Mouse (Mus musculus): ENCODE data around the gene Card19.

Gene Card19

GRCm38 (mm10) chr13:49171729-49172128 is 44.1 kb downstream of the Card19 start:
- no peak for DNase-seq (ENCODE audit: low read depth, low spot score)

- DNase-seq (ENCODE audit: low read depth, low spot score), result no peak
These were observed 45.2 kb downstream of the Card19 start for GRCm38 (mm10) chr13:49170623-49171022.

- peak; percentile 76 for DNase-seq (ENCODE audit: low read depth, low spot score)
These were observed 46.2 kb downstream of the Card19 start for GRCm38 (mm10) chr13:49169448-49170207.

GRCm38 (mm10) chr13:49167081-49167480 is 48.8 kb downstream of the Card19 start:
- no peak for DNase-seq (ENCODE audit: low read depth, low spot score)

- DNase-seq (ENCODE audit: low read depth, low spot score), result no peak
These were observed 52.2 kb downstream of the Card19 start for GRCm38 (mm10) chr13:49163645-49164044.

GRCm38 (mm10) chr13:49162722-49163121 is 53.1 kb downstream of the Card19 start:
- no peak for DNase-seq (ENCODE audit: low read depth, low spot score)

- no peak for DNase-seq (ENCODE audit: low read depth, low spot score)
These were observed 54.6 kb downstream of the Card19 start for GRCm38 (mm10) chr13:49161236-49161635.

- DNase-seq (ENCODE audit: low read depth, low spot score), result peak; percentile 28
These were observed 57.7 kb downstream of the Card19 start for GRCm38 (mm10) chr13:49158040-49158713.

GRCm38 (mm10) chr13:49156645-49157044 is 59.2 kb downstream of the Card19 start:
- peak; percentile 78 for DNase-seq (ENCODE audit: low read depth, low spot score)

- DNase-seq (ENCODE audit: low read depth, low spot score), result no peak
These were observed 61.2 kb downstream of the Card19 start for GRCm38 (mm10) chr13:49154621-49155020.

GRCm38 (mm10) chr13:49154028-49154427 is 61.8 kb downstream of the Card19 start:
- DNase-seq (ENCODE audit: low read depth, low spot score), result no peak
